Mouse (Mus musculus) limb, embryonic 14.5 days (tissue): ENCODE measurements around the gene Prdx1. TPM values are rescaled to one million over a fixed set of nuclear protein-coding genes. Genes with fewer than 3 reads are reported as not detected.

Experiments used
- ATAC-seq: fragments of 200-750 bp; cut with Nextera tagmentation; 2 replicates; pipeline ENCODE4 v1.8.0; 2017; ENCODE audit warnings: low read depth, moderate number of reproducible peaks, moderate TSS enrichment; ENCODE audit not compliant: low FRiP score
- DNase-seq: peaks from one replicate; pipeline ENCODE4 v3.0.0-alpha.2; 2015; ENCODE audit warnings: low spot score
- H3K27ac ChIP-seq: fragments of 300-500 bp; sonication (generic); replicated peaks from 2 replicates; pipeline ENCODE4 v1.5.1; 2014; ENCODE audit warnings: low read depth, mild to moderate bottlenecking, low read length, moderate library complexity, mixed read lengths
- H3K27me3 ChIP-seq: fragments of 300-500 bp; sonication (generic); 2 replicates; pipeline ENCODE4 v1.6.1; 2014; ENCODE audit warnings: low read length, mixed read lengths; ENCODE audit not compliant: control insufficient read depth, insufficient read depth
- H3K36me3 ChIP-seq: fragments of 300-500 bp; sonication (generic); 2 replicates; pipeline ENCODE4 v1.6.1; 2014; ENCODE audit warnings: mild to moderate bottlenecking, low read length, moderate library complexity, mixed read lengths; ENCODE audit not compliant: control insufficient read depth, insufficient read depth
- H3K4me1 ChIP-seq: fragments of 300-500 bp; sonication (generic); 2 replicates; pipeline ENCODE4 v1.6.1; 2014; ENCODE audit warnings: antibody characterized with exemption, low read length, mixed read lengths; ENCODE audit not compliant: control insufficient read depth, insufficient read depth
- H3K4me2 ChIP-seq: fragments of 300-500 bp; sonication (generic); replicated peaks from 2 replicates; pipeline ENCODE4 v1.6.1; 2014; ENCODE audit warnings: low read depth, mild to moderate bottlenecking, low read length, moderate library complexity; ENCODE audit not compliant: severe bottlenecking
- H3K4me3 ChIP-seq: fragments of 300-500 bp; sonication (generic); replicated peaks from 2 replicates; pipeline ENCODE4 v1.5.1; 2014; ENCODE audit warnings: low read length
- H3K9ac ChIP-seq: fragments of 300-500 bp; sonication (generic); 2 replicates; pipeline ENCODE4 v1.6.1; 2014; ENCODE audit warnings: mild to moderate bottlenecking, low read depth, low read length, moderate library complexity; ENCODE audit not compliant: severe bottlenecking
- H3K9me3 ChIP-seq: fragments of 300-500 bp; sonication (generic); 2 replicates; pipeline ENCODE4 v1.6.1; 2016; ENCODE audit warnings: low read length; ENCODE audit not compliant: control insufficient read depth
- POLR2A ChIP-seq: fragments of 200-500 bp; IDR thresholded peaks from 2 replicates; pipeline ENCODE4 v1.8.0; 2012; ENCODE audit warnings: inconsistent platforms, mild to moderate bottlenecking, moderate library complexity, borderline replicate concordance; ENCODE audit not compliant: insufficient read depth, insufficient read length; ENCODE audit errors: extremely low read depth
- WGBS: fragments of 180-500 bp; shearing (Covaris S2); extraction: QIAGEN DNeasy Blood & Tissue Kit; methylation state at CpG from one replicate; pipeline ENCODE4 v1.1.7; 2014; 5-methylcytosine and 5-hydroxymethylcytosine counted together
- polyA plus RNA-seq, 2 experiments: library from polyadenylated mRNA; depleted of rRNA in 1 of 2; stranded (reverse) in 1 of 2; unstranded in 1 of 2; fragments of >200 nt; fragmentation: Nextera tagmentation in 1 of 2; extraction: Ambion mirVana in 1 of 2; gene quantifications; 2 replicates each; pipeline versions ENCODE4 v1.2.1 to v1.2.3; 2012 to 2014

Gene Prdx1
- polyA plus RNA-seq, 2 experiments, result 418 to 1,088 TPM

DNA sequence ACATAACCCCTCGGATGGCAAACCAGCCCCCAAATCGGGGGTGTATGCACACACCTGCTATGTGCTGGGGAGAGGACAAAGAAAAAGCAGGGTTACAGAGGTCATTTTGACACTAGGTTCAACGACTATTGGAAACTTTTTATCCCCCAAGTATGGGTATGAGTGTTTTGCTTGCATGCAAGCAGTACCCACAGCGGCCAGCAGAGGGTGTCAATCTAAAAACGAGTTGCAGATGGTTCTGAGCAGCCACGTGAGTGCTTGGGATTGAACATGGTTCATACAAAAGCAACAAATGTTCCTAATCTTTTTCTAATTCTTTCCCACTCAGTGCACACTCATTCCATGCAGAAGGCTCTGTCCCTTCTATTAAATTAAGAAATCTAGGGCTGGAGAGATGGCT, 18.5 kb downstream of the Prdx1 start:
- Histone ChIP-seq H3K9me3 (no peaks in the 10 kb centered on the region), H3K9ac (no peak overlapping the region), H3K27me3 (no peaks in the 10 kb centered on the region), H3K4me1 (no peaks in the 10 kb centered on the region; the same call in 1 of the 2 replicates), H3K36me3 (peaks cover 32% of the 10 kb centered on the region), H3K27ac (no peak overlapping the region), H3K4me3 (no peak overlapping the region), H3K4me2 (no peak overlapping the region)
- ATAC-seq, result no peak
- TF ChIP-seq POLR2A, result no peak
- WGBS, result 39% methylated on average over 6 of the region's 6 CpGs
- DNase-seq, result peak; percentile 40

DNA sequence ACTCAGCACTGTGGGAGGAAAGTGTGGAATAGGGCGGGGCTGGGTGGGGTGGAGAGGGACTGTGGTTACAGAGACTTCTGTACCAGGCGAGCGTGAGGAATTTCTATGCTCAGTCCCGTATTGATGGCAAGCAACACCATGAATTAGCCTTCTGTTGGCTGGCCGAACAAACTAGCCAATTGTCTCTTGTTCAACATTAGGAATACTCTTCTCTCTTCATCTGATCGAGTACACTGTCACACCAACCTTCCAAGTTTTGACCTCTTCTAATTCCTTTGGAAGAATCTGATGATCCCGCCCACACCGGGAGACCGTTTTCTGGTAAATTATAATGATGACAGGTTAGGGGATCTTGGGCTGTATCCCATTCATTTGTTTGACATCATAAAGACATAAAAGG, 22.3 kb downstream of the Prdx1 start:
- peak overlapping the region; percentile 68 for H3K4me2 ChIP-seq
- no peaks in the 10 kb centered on the region for H3K9me3 ChIP-seq
- peak overlapping the region; percentile 63 for H3K4me3 ChIP-seq
- H3K4me1 ChIP-seq, result peaks cover 3% of the 10 kb centered on the region; the same call in 1 of the 2 replicates
- no peak for DNase-seq
- 19% methylated on average over 9 of the region's 9 CpGs for WGBS
- TF ChIP-seq POLR2A, result no peak
- H3K27ac ChIP-seq, result no peak overlapping the region
- ATAC-seq, result no peak
- H3K9ac ChIP-seq, result peak overlapping the region; percentile 65
- H3K27me3 ChIP-seq, result no peaks in the 10 kb centered on the region
- peaks cover 12% of the 10 kb centered on the region for H3K36me3 ChIP-seq

DNA sequence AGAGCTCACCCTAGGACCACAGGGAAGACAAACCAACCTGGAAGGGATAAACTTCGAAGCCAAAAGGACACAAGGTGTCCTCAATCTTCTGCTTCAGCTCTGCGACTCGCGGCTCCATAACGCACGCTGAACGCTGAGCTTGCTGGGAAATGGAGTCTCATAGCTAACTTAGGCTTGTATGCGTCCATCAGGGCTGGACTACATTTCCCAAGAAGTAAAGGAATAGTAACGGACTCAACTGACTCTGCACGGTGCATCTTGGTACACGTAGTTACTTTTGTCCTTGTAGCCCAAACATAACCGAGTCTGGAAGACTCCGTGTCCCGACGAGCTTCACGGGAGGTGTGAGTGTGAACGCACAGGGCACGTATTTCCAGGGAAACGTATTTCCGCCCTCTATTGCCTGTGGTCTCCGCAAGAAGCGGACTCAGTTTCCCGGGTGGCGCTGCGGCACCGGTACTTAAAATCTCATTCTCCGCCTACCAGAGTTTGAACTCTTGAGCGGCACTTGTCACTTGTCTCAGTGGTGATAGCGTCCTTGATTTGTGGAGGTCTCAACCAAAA, 22.9 kb downstream of the Prdx1 start, which contains the start of the genes Mmachc and Ccdc163:
TSS of gene Mmachc (minus strand) at position 206 of the 564 bp plus-strand sequence.
TSS of gene Ccdc163 (plus strand) at position 309 of the 564 bp plus-strand sequence.
- TF ChIP-seq POLR2A, result peak; percentile 69; the same call in 1 of the 2 replicates
- H3K4me1 ChIP-seq, result peaks cover 3% of the 10 kb centered on the region; the same call in 1 of the 2 replicates
- H3K27ac ChIP-seq, result no peak within 1 kb of the TSS
- ATAC-seq (peak; percentile 98), DNase-seq (peak; percentile 98)
- peak within 1 kb of the TSS; percentile 68 for H3K4me2 ChIP-seq
- under 1% methylated on average over 29 of the region's 29 CpGs for WGBS
- peak within 1 kb of the TSS; percentile 63 for H3K4me3 ChIP-seq
- no peaks in the 10 kb centered on the region for H3K27me3 ChIP-seq
- H3K9ac ChIP-seq, result peak within 1 kb of the TSS; percentile 65
- H3K9me3 ChIP-seq, result no peaks in the 10 kb centered on the region
- peaks cover 12% of the 10 kb centered on the region for H3K36me3 ChIP-seq

DNA sequence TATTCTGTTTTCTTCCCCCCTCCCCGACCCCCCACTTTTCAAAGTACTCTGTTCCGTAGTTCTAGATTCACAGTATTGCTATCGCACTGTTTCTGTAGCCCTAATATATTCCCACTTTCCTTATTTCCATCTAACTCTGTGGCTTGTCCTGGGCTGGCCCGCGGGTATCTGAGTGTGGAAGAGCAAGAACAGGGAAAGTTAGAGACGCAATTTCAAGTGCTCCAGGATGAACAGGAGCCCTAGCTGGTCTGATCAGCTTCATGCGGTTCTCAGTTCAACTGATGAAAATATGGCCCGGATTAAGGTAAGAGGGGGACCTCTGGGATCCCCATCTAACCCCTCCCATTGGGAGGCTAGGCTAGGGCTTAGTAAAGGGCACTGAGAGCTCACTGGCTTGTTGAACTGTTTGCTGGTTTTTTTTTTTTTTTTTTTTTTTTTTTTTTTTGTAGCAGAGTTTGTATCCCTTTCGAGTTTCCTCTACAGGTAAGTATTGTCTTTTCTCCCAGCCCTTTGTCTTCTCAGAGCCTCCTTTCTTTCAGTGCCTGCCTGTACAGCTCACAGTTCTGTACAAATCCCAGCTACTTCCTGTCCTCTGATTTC, 23.5 kb downstream of the Prdx1 start:
- TF ChIP-seq POLR2A, result no peak
- no peak for ATAC-seq

DNA sequence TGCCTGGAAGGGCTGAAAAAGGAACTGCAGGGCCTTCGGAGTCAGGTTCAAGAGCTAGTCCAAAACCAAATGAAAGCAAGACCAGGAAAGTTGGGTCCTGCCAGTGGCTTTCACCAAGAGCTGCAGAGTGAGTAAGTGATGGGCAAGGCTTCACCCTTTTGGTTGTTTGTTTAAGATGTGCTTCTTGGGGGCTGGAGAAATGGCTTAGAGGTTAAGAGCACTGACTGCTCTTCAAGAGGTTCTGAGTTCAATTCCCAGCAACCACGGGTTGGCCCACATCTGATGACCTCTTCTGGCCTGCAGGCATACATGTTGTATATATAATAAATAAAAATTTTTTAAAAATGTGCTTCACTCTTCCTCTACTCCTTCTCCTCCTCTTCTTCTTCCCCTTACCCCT, 24.8 kb downstream of the Prdx1 start:
- H3K27me3 ChIP-seq, result no peaks in the 10 kb centered on the region
- no peak for DNase-seq
- peaks cover 3% of the 10 kb centered on the region; the same call in 1 of the 2 replicates for H3K4me1 ChIP-seq
- H3K9ac ChIP-seq, result no peak overlapping the region
- no peak overlapping the region for H3K4me3 ChIP-seq
- H3K27ac ChIP-seq, result no peak overlapping the region
- 98% methylated on average over 2 of the region's 2 CpGs for WGBS
- no peak for TF ChIP-seq POLR2A
- ATAC-seq, result no peak
- no peak overlapping the region for H3K4me2 ChIP-seq
- H3K36me3 ChIP-seq, result no peaks in the 10 kb centered on the region; the same call in 1 of the 2 replicates
- no peaks in the 10 kb centered on the region for H3K9me3 ChIP-seq

More for the DNA sequence above, 23.5 kb downstream of the Prdx1 start:
- peaks cover 6% of the 10 kb centered on the region; the same call in 1 of the 2 replicates for H3K36me3 ChIP-seq
- peak overlapping the region; percentile 63 for H3K4me3 ChIP-seq
- no peak for DNase-seq
- no peaks in the 10 kb centered on the region for H3K27me3 ChIP-seq
- peak overlapping the region; percentile 53 for H3K9ac ChIP-seq
- H3K4me2 ChIP-seq, result peak overlapping the region; percentile 68
- H3K27ac ChIP-seq, result no peak overlapping the region
- H3K4me1 ChIP-seq, result peaks cover 3% of the 10 kb centered on the region; the same call in 1 of the 2 replicates
- H3K9me3 ChIP-seq, result no peaks in the 10 kb centered on the region
- 6% methylated on average over 9 of the region's 9 CpGs for WGBS
